Mouse (Mus musculus) testis, adult 2 months (tissue): ENCODE measurements around the gene Nxph3.

Experiments used
- CTCF ChIP-seq: fragments of 200-500 bp; IDR thresholded peaks from 2 replicates; pipeline ENCODE4 v1.5.1; 2012; ENCODE audit warnings: low read depth, mild to moderate bottlenecking, inconsistent platforms, low read length, moderate library complexity; ENCODE audit not compliant: control insufficient read depth, insufficient read depth, insufficient replicate concordance
- POLR2A ChIP-seq: fragments of 200-500 bp; IDR thresholded peaks from 2 replicates; pipeline ENCODE4 v1.6.1; 2012; ENCODE audit warnings: low read depth, mild to moderate bottlenecking, inconsistent platforms, low read length, moderate library complexity; ENCODE audit not compliant: control insufficient read depth

- no peak for TF ChIP-seq CTCF
- no peak for TF ChIP-seq POLR2A
Measured at GRCm38 (mm10) chr11:95492256-95492655, 22.1 kb downstream of the Nxph3 start.
